ENCODE assay signal across 8 mouse cellular contexts in genomic region chr11:60219609-60220008, GRCm38 (mm10). TPM values are rescaled to one million over a fixed set of nuclear protein-coding genes. Genes with fewer than 3 reads are reported as not detected.
DNase-seq lines count a peak whose midpoint lies in the region; ATAC-seq lines count a peak whose summit lies in the region.

No protein-coding gene starts in this region.

- H3K4me3 ChIP-seq in heart, embryonic 11.5 days (ENCODE audit: low read depth, low read length) = peak overlapping the region; percentile 67
- H3K4me3 ChIP-seq in hindbrain, embryonic 11.5 days (ENCODE audit: low read depth, low read length) = peak overlapping the region; percentile 60

- H3K9ac ChIP-seq in heart, embryonic 11.5 days (ENCODE audit: low read depth, low read length) = peak overlapping the region; percentile 85
- peak overlapping the region; percentile 67 for H3K9ac ChIP-seq in hindbrain, embryonic 11.5 days (ENCODE audit: low read depth, low read length)

- ATAC-seq in heart, embryonic 11.5 days (replicated peaks; ENCODE audit: insufficient number of reproducible peaks, low FRiP score, low TSS enrichment) = no peak
- no peak for ATAC-seq in hindbrain, embryonic 11.5 days (ENCODE audit: low FRiP score)

- H3K27ac ChIP-seq in heart, embryonic 11.5 days (ENCODE audit: low read depth, low read length) = peak overlapping the region; percentile 82
- H3K27ac ChIP-seq in hindbrain, embryonic 11.5 days (ENCODE audit: low read depth, low read length) = no peak overlapping the region

- peak overlapping the region; percentile 86 for H3K4me2 ChIP-seq in heart, embryonic 11.5 days
- H3K4me2 ChIP-seq in hindbrain, embryonic 11.5 days (replicated peaks; ENCODE audit: low read depth, low read length) = peak overlapping the region; percentile 55

- H3K9me3 ChIP-seq in heart, embryonic 11.5 days (replicated peaks; ENCODE audit: control insufficient read depth, low read length) = no peaks in the 10 kb centered on the region
- no peaks in the 10 kb centered on the region for H3K9me3 ChIP-seq in hindbrain, embryonic 11.5 days (ENCODE audit: control insufficient read depth, low read length)

- peaks cover 24% of the 10 kb centered on the region for H3K4me1 ChIP-seq in heart, embryonic 11.5 days (ENCODE audit: control insufficient read depth, insufficient read depth, low read length)
- H3K4me1 ChIP-seq in hindbrain, embryonic 11.5 days (replicated peaks; ENCODE audit: control insufficient read depth, insufficient read depth, low read length) = 0 out of 2 replicates have a peak, but pooled peaks cover 4% of the 10 kb centered on the region

- DNase-seq in heart, adult 9 months (ENCODE audit: low spot score in 2 of 2) = no peak
- DNase-seq in Muller cell, postnatal 12 days (ENCODE audit: inconsistent ontology term) = peak; percentile 61
- DNase-seq in hindbrain, embryonic 11.5 days (ENCODE audit: low spot score) = no peak
- peak; percentile 63 for DNase-seq in lung, postnatal 10 days
- DNase-seq in left cerebral cortex, adult 8-10 months (ENCODE audit: low spot score in 2 of 2) = no peak
- no peak for DNase-seq in yolk sac, embryonic 10.5 days (ENCODE audit: low spot score)
- no peak for DNase-seq in B cell, adult 2 months

- H3K27me3 ChIP-seq in heart, embryonic 11.5 days (ENCODE audit: control insufficient read depth, insufficient read depth, low read length) = no peaks in the 10 kb centered on the region
- no peaks in the 10 kb centered on the region for H3K27me3 ChIP-seq in hindbrain, embryonic 11.5 days (ENCODE audit: control insufficient read depth, insufficient read depth, low read length)

- H3K36me3 ChIP-seq in heart, embryonic 11.5 days (ENCODE audit: control insufficient read depth, insufficient read depth, low read length) = no peaks in the 10 kb centered on the region; the same call in 1 of the 2 replicates
- no peaks in the 10 kb centered on the region for H3K36me3 ChIP-seq in hindbrain, embryonic 11.5 days (ENCODE audit: control insufficient read depth, insufficient read depth, low read length)

- WGBS in heart, embryonic 11.5 days (ENCODE audit: insufficient replicate concordance) = 34% methylated on average over 8 of the region's 8 CpGs
- WGBS in hindbrain, embryonic 11.5 days = 55% methylated on average over 8 of the region's 8 CpGs

RNA-seq across cellular contexts. Expression of gene Srebf1, which starts 2.8 kb away (rescaled TPM):
- 39.0 and 41.0 TPM in 2 replicates for polyA plus RNA-seq in heart, embryonic 11.5 days (2014; fragmentation: Nextera tagmentation; extraction: Ambion mirVana)
- polyA plus RNA-seq in hindbrain, embryonic 11.5 days (2014; fragmentation: Nextera tagmentation; extraction: Ambion mirVana) = 40.4 and 44.7 TPM in 2 replicates
- 100 to 1,000 TPM in 2 of 4 experiments, 10 to 100 TPM in 2; 85.8 to 103 (median 100) TPM for total RNA-seq in left cerebral cortex, adult 8-10 months (2022)

Comparison
In these comparisons a context has a peak if more than half of its experiments do, and no peak if none do; other contexts are left out.
1. DNase-seq: peak in Muller cell, postnatal 12 days (single experiment) and lung, postnatal 10 days (single experiment); none in heart, adult 9 months (0 of 2), hindbrain, embryonic 11.5 days (single experiment), left cerebral cortex, adult 8-10 months (0 of 2), yolk sac, embryonic 10.5 days (single experiment) and B cell, adult 2 months (0 of 2).